Mouse (Mus musculus): Measurements from ENCODE around the gene Cd37.

- TF ChIP-seq POLR2A (IDR thresholded peaks at IDR 0.05; ENCODE audit: low read depth, low read length), result no peak
- no peak for TF ChIP-seq CTCF (conservative IDR thresholded peaks at IDR 0.05; ENCODE audit: insufficient read depth, insufficient read length, low read depth, low read length)
Observed at GRCm38 (mm10) chr7:45238723-45239496, at the start of gene Cd37.
